Mouse (Mus musculus): ENCODE data around the gene Myl6. TPM values are rescaled to one million over a fixed set of nuclear protein-coding genes. Genes with fewer than 3 reads are reported as not detected.

Myl6 gene
- total and polyA plus RNA-seq, 3 experiments: 266 to 1,414 (median 359) TPM

DNA sequence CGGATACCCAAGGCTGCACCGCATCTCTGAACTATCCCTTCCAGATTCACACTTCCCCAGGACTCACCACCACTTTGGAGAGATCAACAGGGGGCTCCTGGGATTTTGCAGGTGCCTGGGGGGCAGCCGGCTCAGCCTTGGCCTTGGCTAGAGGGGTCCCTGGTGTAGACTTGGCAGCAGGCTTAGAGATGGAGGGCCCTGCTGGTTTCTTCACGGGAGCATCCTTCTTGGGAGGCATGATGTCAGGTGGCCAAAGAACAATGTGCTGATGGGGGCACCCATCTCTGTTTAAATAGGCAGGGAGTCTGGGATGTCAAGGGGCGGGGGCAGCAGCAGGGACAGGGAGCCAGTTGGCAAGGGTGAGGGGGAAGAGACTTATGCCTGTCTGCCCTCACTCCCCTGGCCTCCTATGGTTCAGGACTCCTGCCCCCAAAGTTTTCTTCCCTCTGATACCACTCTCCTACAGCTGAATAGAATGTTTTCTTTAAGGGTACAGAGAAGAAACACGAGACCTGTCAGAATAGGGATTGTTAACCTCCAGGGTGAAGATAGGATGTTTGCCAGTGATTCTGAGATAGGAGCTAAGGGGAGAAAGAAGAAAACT lies 3.3 kb upstream of the Myl6 start:
- Histone ChIP-seq H3K27me3 (ENCODE audit: insufficient read depth, low read length) (no peaks in the 10 kb centered on the region), H3K4me1 (ENCODE audit: insufficient read depth, low read depth, low read length) (peaks cover 69% of the 10 kb centered on the region), H3K36me3 (replicated peaks) (peaks cover 35% of the 10 kb centered on the region), H3K4me3 (ENCODE audit: low read depth, low read length) (peak overlapping the region; percentile 46; the same call in 1 of the 2 replicates), H3K9me3 (replicated peaks) (no peaks in the 10 kb centered on the region)
- TF ChIP-seq CTCF (IDR thresholded peaks at IDR 0.05; ENCODE audit: low read depth, low read length): no peak
- TF ChIP-seq POLR2AphosphoS5 (IDR thresholded peaks at IDR 0.05; ENCODE audit: insufficient replicate concordance, low read depth, low read length): no peak
- TF ChIP-seq TAL1 (conservative IDR thresholded peaks at IDR 0.05; ENCODE audit: low read depth, low read length): no peak
- TF ChIP-seq GATA1 (IDR thresholded peaks at IDR 0.05; ENCODE audit: borderline replicate concordance, low read length): no peak
- TF ChIP-seq GATA2 (IDR thresholded peaks at IDR 0.05; ENCODE audit: borderline replicate concordance, low read depth, low read length): no peak
- no peak for DNase-seq (ENCODE audit: low spot score)
- ATAC-seq (ENCODE audit: extremely low read depth, insufficient number of reproducible peaks, low FRiP score, poor library complexity, severe bottlenecking): no peak

DNA sequence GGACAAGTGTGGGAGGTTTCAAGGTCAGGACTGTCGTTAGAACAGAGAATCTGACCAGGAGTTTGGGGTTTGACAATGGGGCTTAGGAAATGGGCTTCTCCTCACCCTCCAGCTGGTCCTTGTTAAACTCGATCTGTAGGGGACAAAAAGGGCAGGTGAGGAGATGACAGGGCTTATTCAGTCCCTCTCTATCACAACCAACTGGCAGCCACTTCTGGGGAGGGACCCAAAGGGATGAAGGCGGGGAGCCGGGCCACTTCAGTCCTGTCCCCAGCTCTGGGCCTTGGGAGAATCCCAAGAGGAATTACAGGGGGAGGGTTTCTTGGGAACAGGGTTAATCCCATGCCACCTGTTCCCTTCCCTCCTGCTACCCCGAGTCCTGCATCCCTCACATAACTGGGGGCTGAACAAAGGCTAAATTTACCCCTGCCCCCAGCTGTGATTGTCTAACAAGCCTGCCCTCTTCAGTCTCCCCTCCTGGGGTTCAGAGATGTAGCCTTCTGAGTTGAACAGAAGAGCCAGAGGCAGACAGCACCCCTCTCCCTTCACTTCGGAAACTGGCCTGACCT lies 2.6 kb upstream of the Myl6 start:
- Histone ChIP-seq H3K36me3 (replicated peaks) (peaks cover 36% of the 10 kb centered on the region), H3K9me3 (replicated peaks) (no peaks in the 10 kb centered on the region), H3K4me1 (ENCODE audit: insufficient read depth, low read depth, low read length) (peaks cover 69% of the 10 kb centered on the region), H3K4me3 (ENCODE audit: low read depth, low read length) (no peak overlapping the region; the same call in 1 of the 2 replicates), H3K27me3 (ENCODE audit: insufficient read depth, low read length) (no peaks in the 10 kb centered on the region)
- TF ChIP-seq GATA2 (IDR thresholded peaks at IDR 0.05; ENCODE audit: borderline replicate concordance, low read depth, low read length): no peak
- no peak for ATAC-seq (ENCODE audit: extremely low read depth, insufficient number of reproducible peaks, low FRiP score, poor library complexity, severe bottlenecking)
- DNase-seq (ENCODE audit: low spot score): no peak

DNA sequence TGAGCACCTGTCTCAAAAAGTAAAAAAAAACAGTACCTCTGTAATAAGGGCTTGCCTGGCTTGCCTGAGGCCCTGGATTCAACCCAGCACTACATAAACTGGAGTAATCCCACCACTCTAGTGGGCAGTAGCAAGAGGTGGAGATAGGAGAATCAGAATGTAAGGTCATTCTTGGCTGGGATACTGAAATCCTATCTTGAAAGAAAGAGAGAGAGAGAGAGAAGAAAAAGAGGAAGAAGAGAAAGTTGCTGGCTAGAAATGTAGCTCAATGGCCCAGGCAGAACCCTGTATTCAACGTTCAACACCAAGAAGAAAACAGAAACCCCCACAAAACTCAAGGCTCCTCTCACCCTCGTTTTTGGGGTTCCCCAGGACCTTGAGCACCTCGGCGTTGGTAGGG lies 2.0 kb upstream of the Myl6 start:
- no peak for DNase-seq (ENCODE audit: low spot score)
- no peak overlapping the region; the same call in 1 of the 2 replicates for H3K4me3 ChIP-seq (ENCODE audit: low read depth, low read length)

DNA sequence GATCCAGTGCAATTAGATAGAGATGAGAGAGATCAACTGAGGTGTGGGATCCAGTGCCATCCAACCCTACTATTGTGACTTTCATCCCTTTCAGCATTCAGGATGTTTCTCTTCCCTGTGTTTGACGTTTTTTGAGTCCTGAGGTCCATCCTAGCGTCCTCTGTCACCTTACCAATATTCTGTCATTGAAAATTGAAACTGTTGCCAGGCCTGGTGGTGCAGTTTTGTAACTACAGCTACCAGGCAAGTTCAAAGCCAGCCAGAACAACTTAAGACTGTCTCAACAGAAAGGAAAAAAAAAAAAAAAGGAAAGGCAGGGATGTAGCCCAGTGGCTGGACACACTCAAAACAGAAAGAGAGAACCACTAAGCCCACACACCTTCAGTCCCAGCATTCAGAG lies 1.3 kb upstream of the Myl6 start:
- Histone ChIP-seq H3K36me3 (replicated peaks) (peaks cover 46% of the 10 kb centered on the region), H3K4me1 (ENCODE audit: insufficient read depth, low read depth, low read length) (peaks cover 75% of the 10 kb centered on the region), H3K4me3 (ENCODE audit: low read depth, low read length) (peak overlapping the region; percentile 73), H3K9me3 (replicated peaks) (no peaks in the 10 kb centered on the region), H3K27me3 (ENCODE audit: insufficient read depth, low read length) (no peaks in the 10 kb centered on the region)
- ATAC-seq (ENCODE audit: extremely low read depth, insufficient number of reproducible peaks, low FRiP score, poor library complexity, severe bottlenecking) (no peak), DNase-seq (ENCODE audit: low spot score) (no peak)
- TF ChIP-seq GATA2 (IDR thresholded peaks at IDR 0.05; ENCODE audit: borderline replicate concordance, low read depth, low read length) (no peak), POLR2AphosphoS5 (IDR thresholded peaks at IDR 0.05; ENCODE audit: insufficient replicate concordance, low read depth, low read length) (no peak), CTCF (IDR thresholded peaks at IDR 0.05; ENCODE audit: low read depth, low read length) (no peak), TAL1 (conservative IDR thresholded peaks at IDR 0.05; ENCODE audit: low read depth, low read length) (no peak), GATA1 (IDR thresholded peaks at IDR 0.05; ENCODE audit: borderline replicate concordance, low read length) (no peak)

More for the DNA sequence above, 2.0 kb upstream of the Myl6 start:
- Histone ChIP-seq H3K4me1 (ENCODE audit: insufficient read depth, low read depth, low read length) (peaks cover 76% of the 10 kb centered on the region), H3K9me3 (replicated peaks) (no peaks in the 10 kb centered on the region), H3K27me3 (ENCODE audit: insufficient read depth, low read length) (no peaks in the 10 kb centered on the region), H3K36me3 (replicated peaks) (peaks cover 40% of the 10 kb centered on the region)
- no peak for TF ChIP-seq POLR2AphosphoS5 (IDR thresholded peaks at IDR 0.05; ENCODE audit: insufficient replicate concordance, low read depth, low read length)
- TF ChIP-seq CTCF (IDR thresholded peaks at IDR 0.05; ENCODE audit: low read depth, low read length): no peak
- no peak for TF ChIP-seq GATA2 (IDR thresholded peaks at IDR 0.05; ENCODE audit: borderline replicate concordance, low read depth, low read length)
- TF ChIP-seq TAL1 (conservative IDR thresholded peaks at IDR 0.05; ENCODE audit: low read depth, low read length): no peak
- TF ChIP-seq GATA1 (IDR thresholded peaks at IDR 0.05; ENCODE audit: borderline replicate concordance, low read length): no peak
- no peak for ATAC-seq (ENCODE audit: extremely low read depth, insufficient number of reproducible peaks, low FRiP score, poor library complexity, severe bottlenecking)

- H3K9me3 ChIP-seq (replicated peaks): no peaks in the 10 kb centered on the region
- TF ChIP-seq TAL1 (conservative IDR thresholded peaks at IDR 0.05; ENCODE audit: low read depth, low read length): no peak
- no peak for TF ChIP-seq CTCF (IDR thresholded peaks at IDR 0.05; ENCODE audit: low read depth, low read length)
- TF ChIP-seq POLR2AphosphoS5 (IDR thresholded peaks at IDR 0.05; ENCODE audit: insufficient replicate concordance, low read depth, low read length): no peak
- TF ChIP-seq GATA2 (IDR thresholded peaks at IDR 0.05; ENCODE audit: borderline replicate concordance, low read depth, low read length): no peak
- no peak for TF ChIP-seq GATA1 (IDR thresholded peaks at IDR 0.05; ENCODE audit: borderline replicate concordance, low read length)
- H3K4me3 ChIP-seq (ENCODE audit: low read depth, low read length): peak overlapping the region; percentile 73
- H3K4me1 ChIP-seq (ENCODE audit: insufficient read depth, low read depth, low read length): peaks cover 75% of the 10 kb centered on the region
- no peak for ATAC-seq (ENCODE audit: extremely low read depth, insufficient number of reproducible peaks, low FRiP score, poor library complexity, severe bottlenecking)
- no peaks in the 10 kb centered on the region for H3K27me3 ChIP-seq (ENCODE audit: insufficient read depth, low read length)
- peak; percentile 42 for DNase-seq (ENCODE audit: low spot score)
- H3K36me3 ChIP-seq (replicated peaks): peaks cover 52% of the 10 kb centered on the region
Measured at GRCm38 (mm10) chr10:128494667-128495245, 811 bp upstream of the Myl6 start.

DNA sequence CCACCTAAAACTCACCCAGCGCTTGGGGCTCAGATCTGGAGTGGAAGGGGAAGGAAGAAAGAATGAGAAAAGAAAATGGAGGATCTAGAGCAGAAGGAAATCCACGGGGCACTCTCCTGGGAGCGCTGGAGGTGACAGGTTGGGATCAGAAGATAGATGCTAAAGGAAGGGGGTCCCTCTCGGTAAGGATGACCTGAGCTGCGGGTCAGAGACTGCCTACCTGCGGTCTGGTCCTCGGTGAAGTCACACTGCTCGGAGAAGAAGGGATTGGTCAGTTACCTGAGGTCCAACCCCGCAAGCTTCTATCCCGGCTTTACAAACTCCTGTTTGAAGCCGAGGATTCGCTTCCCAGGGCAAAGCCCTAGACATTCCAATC lies 638 bp downstream of the Myl6 start:
- no peak for DNase-seq (ENCODE audit: low spot score)
- Histone ChIP-seq H3K4me3 (ENCODE audit: low read depth, low read length) (peak overlapping the region; percentile 73), H3K27me3 (ENCODE audit: insufficient read depth, low read length) (no peaks in the 10 kb centered on the region), H3K4me1 (ENCODE audit: insufficient read depth, low read depth, low read length) (peaks cover 69% of the 10 kb centered on the region), H3K36me3 (replicated peaks) (peaks cover 66% of the 10 kb centered on the region), H3K9me3 (replicated peaks) (no peaks in the 10 kb centered on the region)
- no peak for TF ChIP-seq TAL1 (conservative IDR thresholded peaks at IDR 0.05; ENCODE audit: low read depth, low read length)
- no peak for TF ChIP-seq GATA1 (IDR thresholded peaks at IDR 0.05; ENCODE audit: borderline replicate concordance, low read length)
- TF ChIP-seq GATA2 (IDR thresholded peaks at IDR 0.05; ENCODE audit: borderline replicate concordance, low read depth, low read length): no peak
- TF ChIP-seq CTCF (IDR thresholded peaks at IDR 0.05; ENCODE audit: low read depth, low read length): no peak
- TF ChIP-seq POLR2AphosphoS5 (IDR thresholded peaks at IDR 0.05; ENCODE audit: insufficient replicate concordance, low read depth, low read length): no peak; the same call in 1 of the 2 replicates
- no peak for ATAC-seq (ENCODE audit: extremely low read depth, insufficient number of reproducible peaks, low FRiP score, poor library complexity, severe bottlenecking)

All from G1E (cell line).